Mouse (Mus musculus): ENCODE measurements around the gene Etnk1. TPM values are rescaled to one million over a fixed set of nuclear protein-coding genes. Genes with fewer than 3 reads are reported as not detected.
"Not testable (repeated sequence)": the region's sequence is repeated elsewhere in the genome, so short reads cannot be mapped to it uniquely, and the experiment has no call there.

The Etnk1 gene
- polyA plus RNA-seq, 1 experiment = 0.36 TPM

GRCm38 (mm10) chr6:143167409-143167919 is 443 bp downstream of the Etnk1 start:
- H3K4me1 ChIP-seq (ENCODE audit: control insufficient read depth) = peaks cover 36% of the 10 kb centered on the region
- H3K27me3 ChIP-seq (ENCODE audit: control insufficient read depth) = no peaks in the 10 kb centered on the region

DNA sequence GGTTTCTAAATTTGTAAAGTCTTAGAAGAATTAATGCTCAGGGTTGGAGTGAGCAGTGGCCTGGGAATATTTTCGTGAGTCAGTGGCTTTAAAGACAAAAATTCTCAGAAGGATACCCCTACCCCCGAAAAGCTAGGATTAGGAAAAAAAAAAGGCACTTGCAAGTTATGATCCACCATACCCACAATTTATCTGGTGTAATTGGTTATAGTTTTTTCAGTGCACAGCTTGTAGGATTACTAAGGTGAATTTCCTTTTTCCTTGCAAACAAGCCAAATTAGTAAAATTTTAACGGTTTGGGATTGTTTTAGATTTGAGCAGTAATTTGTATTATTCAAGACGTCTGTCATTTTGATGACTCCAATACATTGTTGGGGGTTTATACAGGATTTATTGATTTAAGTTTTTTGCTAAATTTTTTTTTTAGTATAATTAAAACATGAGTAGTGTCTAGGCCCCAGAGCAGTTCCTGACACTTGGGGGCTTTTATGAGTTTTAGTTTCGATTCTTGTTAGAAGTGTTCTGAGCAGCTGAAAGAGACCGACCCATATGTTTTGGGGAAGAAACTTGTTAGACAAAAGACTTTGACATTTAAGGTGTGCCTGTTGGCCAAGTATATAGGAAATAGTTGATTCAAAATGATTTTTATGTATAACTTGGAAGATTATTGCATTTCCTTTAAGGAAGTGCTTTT is 1.1 kb downstream of the Etnk1 start:
- Histone ChIP-seq H3K9me3 (ENCODE audit: control insufficient read depth, low read length) (no peaks in the 10 kb centered on the region), H3K36me3 (ENCODE audit: control insufficient read depth) (peaks cover 36% of the 10 kb centered on the region), H3K4me3 (replicated peaks) (peak overlapping the region; percentile 100), H3K4me1 (ENCODE audit: control insufficient read depth) (peaks cover 36% of the 10 kb centered on the region), H3K27me3 (ENCODE audit: control insufficient read depth) (no peaks in the 10 kb centered on the region)
- TF ChIP-seq TAL1 (IDR thresholded peaks at IDR 0.05; ENCODE audit: low read length) (no peak), GATA1 (IDR thresholded peaks at IDR 0.05; ENCODE audit: low read length) (no peak)

More at GRCm38 (mm10) chr6:143167409-143167919, 443 bp downstream of the Etnk1 start:
- Histone ChIP-seq H3K9me3 (ENCODE audit: control insufficient read depth, low read length) (no peaks in the 10 kb centered on the region), H3K4me3 (replicated peaks) (peak overlapping the region; percentile 100), H3K36me3 (ENCODE audit: control insufficient read depth) (peaks cover 30% of the 10 kb centered on the region)
- no peak for TF ChIP-seq TAL1 (IDR thresholded peaks at IDR 0.05; ENCODE audit: low read length)
- peak; percentile 68 for TF ChIP-seq GATA1 (IDR thresholded peaks at IDR 0.05; ENCODE audit: low read length)

GRCm38 (mm10) chr6:143169385-143169784 is 2.4 kb downstream of the Etnk1 start:
- TF ChIP-seq GATA1 (IDR thresholded peaks at IDR 0.05; ENCODE audit: low read length) (no peak), TAL1 (IDR thresholded peaks at IDR 0.05; ENCODE audit: low read length) (no peak)
- peak overlapping the region; percentile 100 for H3K4me3 ChIP-seq (replicated peaks)
- no peaks in the 10 kb centered on the region for H3K27me3 ChIP-seq (ENCODE audit: control insufficient read depth)
- peaks cover 47% of the 10 kb centered on the region for H3K36me3 ChIP-seq (ENCODE audit: control insufficient read depth)
- no peaks in the 10 kb centered on the region for H3K9me3 ChIP-seq (ENCODE audit: control insufficient read depth, low read length)
- H3K4me1 ChIP-seq (ENCODE audit: control insufficient read depth) = peaks cover 31% of the 10 kb centered on the region

DNA sequence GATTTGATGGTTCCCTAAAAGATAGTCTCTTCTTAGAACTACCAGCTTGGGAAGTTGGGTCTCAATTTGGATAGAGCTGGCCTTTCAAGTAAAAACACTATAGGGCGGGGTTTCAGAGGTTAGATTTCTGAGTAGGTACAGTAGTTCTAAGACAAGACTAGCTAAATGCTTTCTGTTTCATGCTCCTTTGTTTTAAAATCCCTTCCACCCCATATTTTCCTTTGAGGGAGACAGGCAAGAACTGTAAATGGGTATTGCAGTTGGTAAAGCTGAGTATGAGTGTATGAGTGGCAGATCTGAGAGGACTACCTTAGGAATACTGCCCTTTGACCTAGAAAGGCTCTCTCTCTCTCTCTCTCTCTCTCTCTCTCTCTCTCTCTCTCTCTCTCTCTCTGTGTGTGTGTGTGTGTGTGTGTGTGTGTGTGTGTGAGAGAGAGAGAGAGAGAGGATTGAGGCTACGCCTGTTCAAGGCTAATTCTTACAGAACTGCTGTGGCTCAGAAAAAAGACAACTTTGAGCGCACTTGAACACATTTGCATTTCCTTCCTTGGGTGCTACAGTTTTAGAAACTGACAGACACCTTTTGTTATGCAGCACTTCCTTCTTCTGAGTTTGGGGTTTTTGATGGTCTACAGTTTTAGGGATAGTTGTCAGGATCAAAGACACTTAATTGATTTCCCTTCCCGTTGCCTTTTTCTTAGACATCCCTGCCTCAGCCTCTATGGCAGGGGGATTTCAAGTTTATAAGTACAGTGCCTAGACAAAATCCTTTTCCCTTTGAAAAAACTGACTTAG is 3.3 kb downstream of the Etnk1 start:
- TF ChIP-seq GATA1 (IDR thresholded peaks at IDR 0.05; ENCODE audit: low read length) = no peak
- no peak for TF ChIP-seq TAL1 (IDR thresholded peaks at IDR 0.05; ENCODE audit: low read length)
- Histone ChIP-seq H3K4me1 (ENCODE audit: control insufficient read depth) (peaks cover 30% of the 10 kb centered on the region), H3K9me3 (ENCODE audit: control insufficient read depth, low read length) (no peaks in the 10 kb centered on the region), H3K4me3 (replicated peaks) (no peak overlapping the region), H3K36me3 (ENCODE audit: control insufficient read depth) (peaks cover 47% of the 10 kb centered on the region), H3K27me3 (ENCODE audit: control insufficient read depth) (no peaks in the 10 kb centered on the region)

DNA sequence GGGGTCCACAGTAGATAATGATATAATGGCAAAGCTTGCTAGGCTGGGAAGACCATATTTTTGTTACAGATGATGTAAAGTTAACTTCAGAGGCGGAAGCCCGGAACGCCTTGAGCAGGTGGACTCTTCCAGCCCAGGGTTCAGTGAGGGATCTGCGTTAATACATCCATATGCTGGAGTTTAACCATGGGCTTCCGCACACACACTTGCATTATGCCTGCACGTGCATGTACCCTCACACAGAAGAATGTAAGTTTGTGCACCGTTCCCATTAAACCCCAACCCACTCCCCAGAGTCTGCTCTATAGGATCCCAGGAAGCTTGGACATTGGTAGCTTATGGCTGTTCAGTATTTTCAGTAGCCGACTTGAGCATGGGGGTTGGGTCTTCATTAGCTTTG is 4.0 kb downstream of the Etnk1 start:
- Histone ChIP-seq H3K4me1 (ENCODE audit: control insufficient read depth) (peaks cover 26% of the 10 kb centered on the region), H3K27me3 (ENCODE audit: control insufficient read depth) (no peaks in the 10 kb centered on the region), H3K4me3 (replicated peaks) (no peak overlapping the region), H3K36me3 (ENCODE audit: control insufficient read depth) (peaks cover 50% of the 10 kb centered on the region), H3K9me3 (ENCODE audit: control insufficient read depth, low read length) (no peaks in the 10 kb centered on the region)
- no peak for TF ChIP-seq GATA1 (IDR thresholded peaks at IDR 0.05; ENCODE audit: low read length)
- TF ChIP-seq TAL1 (IDR thresholded peaks at IDR 0.05; ENCODE audit: low read length) = no peak

GRCm38 (mm10) chr6:143171781-143172465 is 4.9 kb downstream of the Etnk1 start:
- no peak for TF ChIP-seq TAL1 (IDR thresholded peaks at IDR 0.05; ENCODE audit: low read length)
- no peak for TF ChIP-seq GATA1 (IDR thresholded peaks at IDR 0.05; ENCODE audit: low read length)
- Histone ChIP-seq H3K9me3 (ENCODE audit: control insufficient read depth, low read length) (no peaks in the 10 kb centered on the region), H3K36me3 (ENCODE audit: control insufficient read depth) (peaks cover 53% of the 10 kb centered on the region), H3K27me3 (ENCODE audit: control insufficient read depth) (no peaks in the 10 kb centered on the region), H3K4me1 (ENCODE audit: control insufficient read depth) (peaks cover 20% of the 10 kb centered on the region), H3K4me3 (replicated peaks) (no peak overlapping the region)

DNA sequence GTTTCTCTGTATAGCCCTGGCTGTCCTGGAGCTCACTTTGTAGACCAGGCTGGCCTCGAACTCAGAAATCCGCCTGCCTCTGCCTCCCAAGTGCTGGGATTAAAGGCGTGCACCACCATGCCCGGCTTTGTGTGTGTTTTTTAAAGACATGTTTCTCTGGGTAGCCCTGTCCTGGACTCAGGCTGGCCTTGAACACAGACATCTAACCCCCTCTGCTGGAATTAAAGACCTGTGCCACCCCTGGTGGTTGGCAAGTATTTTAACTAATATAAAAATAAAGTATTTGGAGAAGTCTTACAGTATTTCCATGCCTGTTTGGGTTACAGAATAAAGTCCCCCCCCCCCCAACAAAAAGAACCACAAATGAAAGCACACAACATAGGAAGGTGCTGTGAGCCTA is 5.7 kb downstream of the Etnk1 start:
- H3K36me3 ChIP-seq (ENCODE audit: control insufficient read depth) = peaks cover 60% of the 10 kb centered on the region

DNA sequence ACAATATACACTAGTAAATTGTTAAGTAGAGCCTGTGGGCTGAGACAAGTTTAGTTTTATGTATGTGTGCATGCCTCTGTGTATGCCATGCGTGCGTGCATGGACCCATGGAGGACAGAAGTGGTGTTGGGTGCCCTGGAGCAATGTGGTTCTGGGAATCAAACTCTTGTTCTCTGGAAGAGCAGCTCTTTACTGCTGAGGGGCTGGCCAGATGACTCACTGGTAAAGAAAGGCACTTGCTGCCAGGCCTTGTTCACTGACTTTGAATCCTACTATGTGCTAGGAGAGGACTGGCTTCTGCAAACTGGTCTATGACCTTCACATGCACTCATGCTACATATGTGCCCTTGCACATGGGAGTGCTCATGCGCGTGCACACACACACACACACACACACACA is 7.2 kb downstream of the Etnk1 start:
- H3K27me3 ChIP-seq (ENCODE audit: control insufficient read depth) = no peaks in the 10 kb centered on the region
- no peak overlapping the region for H3K4me3 ChIP-seq (replicated peaks)
- H3K4me1 ChIP-seq (ENCODE audit: control insufficient read depth) = peaks cover 12% of the 10 kb centered on the region
- no peaks in the 10 kb centered on the region for H3K9me3 ChIP-seq (ENCODE audit: control insufficient read depth, low read length)
- no peak for TF ChIP-seq GATA1 (IDR thresholded peaks at IDR 0.05; ENCODE audit: low read length)
- TF ChIP-seq TAL1 (IDR thresholded peaks at IDR 0.05; ENCODE audit: low read length) = no peak
- H3K36me3 ChIP-seq (ENCODE audit: control insufficient read depth) = peaks cover 67% of the 10 kb centered on the region

More for the DNA sequence above, 5.7 kb downstream of the Etnk1 start:
- H3K27me3 ChIP-seq (ENCODE audit: control insufficient read depth); H3K9me3 ChIP-seq (ENCODE audit: control insufficient read depth, low read length); H3K4me3 ChIP-seq (replicated peaks): not testable (repeated sequence)
- peaks cover 20% of the 10 kb centered on the region for H3K4me1 ChIP-seq (ENCODE audit: control insufficient read depth)

Measured in erythroblast, embryonic 14.5 days (primary cell).